Mouse (Mus musculus) lung, adult 18-20 months (tissue): ENCODE data around the gene Vipas39.

Source experiments
- DNase-seq, 2 experiments: peaks; one replicate each; pipeline ENCODE4 v3.0.0; 2022; ENCODE audit warnings: mixed read lengths in 2 of 2

The Vipas39 gene

GRCm38 (mm10) chr12:87195069-87195468 is 71.0 kb downstream of the Vipas39 start:
- DNase-seq: no peak

DNA sequence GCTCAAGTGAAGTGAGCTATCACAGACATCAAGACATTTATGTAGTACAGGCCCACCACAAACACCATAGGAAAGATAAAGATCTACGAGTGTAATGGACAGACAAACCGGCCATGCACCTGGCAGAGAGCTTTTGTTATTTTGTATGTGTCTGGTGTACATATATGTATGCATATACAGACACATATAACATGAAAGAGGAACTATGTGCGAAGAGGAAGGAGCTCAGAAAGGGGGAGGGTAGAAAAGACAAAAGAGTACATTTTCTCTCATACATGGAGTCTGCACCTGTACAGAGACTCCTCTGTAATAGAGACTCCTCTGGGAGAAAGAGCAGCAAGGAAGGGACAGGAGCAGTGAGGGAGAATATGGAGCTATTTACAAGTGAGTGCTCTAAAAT is 73.0 kb downstream of the Vipas39 start:
- no peak for DNase-seq
